Mouse (Mus musculus): ENCODE results near the gene Pros1. TPM values are rescaled to one million over a fixed set of nuclear protein-coding genes. Genes with fewer than 3 reads are reported as not detected.
A peak's percentile ranks its signal among the peaks of the same experiment; 100 is the strongest.

The Pros1 gene
- polyA plus RNA-seq, 1 experiment from 2014 or later, result 10.1 TPM

- no peak overlapping the region for H3K27ac ChIP-seq (ENCODE audit: low read depth, low read length)
- no peak overlapping the region for H3K9ac ChIP-seq (ENCODE audit: low read depth, low read length)
- no peak overlapping the region for H3K4me3 ChIP-seq (ENCODE audit: low read length)
- H3K4me2 ChIP-seq (ENCODE audit: low read length), result no peak overlapping the region
- H3K36me3 ChIP-seq (ENCODE audit: control insufficient read depth, insufficient read depth, low read length), result no peaks in the 10 kb centered on the region
- no peak for ATAC-seq
- no peaks in the 10 kb centered on the region for H3K4me1 ChIP-seq (ENCODE audit: control insufficient read depth, insufficient read depth, low read depth, low read length)
- no peaks in the 10 kb centered on the region for H3K27me3 ChIP-seq (replicated peaks; ENCODE audit: control insufficient read depth, insufficient read depth, low read length)
- H3K9me3 ChIP-seq (ENCODE audit: control insufficient read depth, low read length), result no peaks in the 10 kb centered on the region
- WGBS, result 86% methylated on average over 2 of the region's 2 CpGs
Observed at GRCm38 (mm10) chr16:62832027-62832426, 22.1 kb upstream of the Pros1 start.

GRCm38 (mm10) chr16:62832481-62832880 is 21.6 kb upstream of the Pros1 start:
- WGBS, result 15% methylated on average over 4 of the region's 4 CpGs
- H3K36me3 ChIP-seq (ENCODE audit: control insufficient read depth, insufficient read depth, low read length), result no peaks in the 10 kb centered on the region
- no peak overlapping the region for H3K27ac ChIP-seq (ENCODE audit: low read depth, low read length)
- no peaks in the 10 kb centered on the region for H3K9me3 ChIP-seq (ENCODE audit: control insufficient read depth, low read length)
- no peaks in the 10 kb centered on the region for H3K27me3 ChIP-seq (replicated peaks; ENCODE audit: control insufficient read depth, insufficient read depth, low read length)
- no peak overlapping the region for H3K4me2 ChIP-seq (ENCODE audit: low read length)
- no peak overlapping the region for H3K4me3 ChIP-seq (ENCODE audit: low read length)
- H3K9ac ChIP-seq (ENCODE audit: low read depth, low read length), result no peak overlapping the region
- peak; percentile 56; the same call in 1 of the 2 replicates for ATAC-seq
- H3K4me1 ChIP-seq (ENCODE audit: control insufficient read depth, insufficient read depth, low read depth, low read length), result no peaks in the 10 kb centered on the region

- Histone ChIP-seq H3K27me3 (replicated peaks; ENCODE audit: control insufficient read depth, insufficient read depth, low read length) (no peaks in the 10 kb centered on the region), H3K4me3 (ENCODE audit: low read length) (no peak overlapping the region), H3K9ac (ENCODE audit: low read depth, low read length) (no peak overlapping the region), H3K9me3 (ENCODE audit: control insufficient read depth, low read length) (no peaks in the 10 kb centered on the region), H3K4me2 (ENCODE audit: low read length) (no peak overlapping the region), H3K27ac (ENCODE audit: low read depth, low read length) (no peak overlapping the region), H3K36me3 (ENCODE audit: control insufficient read depth, insufficient read depth, low read length) (no peaks in the 10 kb centered on the region), H3K4me1 (ENCODE audit: control insufficient read depth, insufficient read depth, low read depth, low read length) (no peaks in the 10 kb centered on the region)
- 55% methylated on average over 3 of the region's 3 CpGs for WGBS
- no peak for ATAC-seq
Observed at GRCm38 (mm10) chr16:62834016-62834735, 19.9 kb upstream of the Pros1 start.

- H3K9ac ChIP-seq (ENCODE audit: low read depth, low read length), result no peak overlapping the region
- H3K4me1 ChIP-seq (ENCODE audit: control insufficient read depth, insufficient read depth, low read depth, low read length), result peaks cover 11% of the 10 kb centered on the region
- no peaks in the 10 kb centered on the region for H3K36me3 ChIP-seq (ENCODE audit: control insufficient read depth, insufficient read depth, low read length)
- 89% methylated on average over 6 of the region's 6 CpGs for WGBS
- peak overlapping the region; percentile 70 for H3K4me2 ChIP-seq (ENCODE audit: low read length)
- no peak overlapping the region for H3K27ac ChIP-seq (ENCODE audit: low read depth, low read length)
- ATAC-seq, result no peak
- no peaks in the 10 kb centered on the region for H3K27me3 ChIP-seq (replicated peaks; ENCODE audit: control insufficient read depth, insufficient read depth, low read length)
- no peak overlapping the region; the same call in 1 of the 2 replicates for H3K4me3 ChIP-seq (ENCODE audit: low read length)
- H3K9me3 ChIP-seq (ENCODE audit: control insufficient read depth, low read length), result no peaks in the 10 kb centered on the region
Observed at GRCm38 (mm10) chr16:62845341-62845740, 8.8 kb upstream of the Pros1 start.

GRCm38 (mm10) chr16:62846498-62847312 is 7.4 kb upstream of the Pros1 start, which contains the start of gene Arl13b:
Gene Arl13b, minus strand, starts transcription at chr16:62847040.
- no peaks in the 10 kb centered on the region for H3K36me3 ChIP-seq (ENCODE audit: control insufficient read depth, insufficient read depth, low read length)
- H3K4me1 ChIP-seq (ENCODE audit: control insufficient read depth, insufficient read depth, low read depth, low read length), result peaks cover 11% of the 10 kb centered on the region
- H3K27ac ChIP-seq (ENCODE audit: low read depth, low read length), result peak within 1 kb of the TSS; percentile 63
- H3K9ac ChIP-seq (ENCODE audit: low read depth, low read length), result peak within 1 kb of the TSS; percentile 80
- no peaks in the 10 kb centered on the region for H3K9me3 ChIP-seq (ENCODE audit: control insufficient read depth, low read length)
- H3K4me3 ChIP-seq (ENCODE audit: low read length), result peak within 1 kb of the TSS; percentile 79
- H3K4me2 ChIP-seq (ENCODE audit: low read length), result peak within 1 kb of the TSS; percentile 70
- under 1% methylated on average over 40 of the region's 52 CpGs for WGBS
- H3K27me3 ChIP-seq (replicated peaks; ENCODE audit: control insufficient read depth, insufficient read depth, low read length), result no peaks in the 10 kb centered on the region
- peak; percentile 100 for ATAC-seq

- no peaks in the 10 kb centered on the region for H3K27me3 ChIP-seq (replicated peaks; ENCODE audit: control insufficient read depth, insufficient read depth, low read length)
Observed at GRCm38 (mm10) chr16:62852464-62853252, 1.4 kb upstream of the Pros1 start.

GRCm38 (mm10) chr16:62853611-62854126 is 438 bp upstream of the Pros1 start:
- WGBS, result 15% methylated on average over 3 of the region's 3 CpGs
- Histone ChIP-seq H3K9me3 (ENCODE audit: control insufficient read depth, low read length) (no peaks in the 10 kb centered on the region), H3K27me3 (replicated peaks; ENCODE audit: control insufficient read depth, insufficient read depth, low read length) (no peaks in the 10 kb centered on the region), H3K4me3 (ENCODE audit: low read length) (peak overlapping the region; percentile 69), H3K4me2 (ENCODE audit: low read length) (peak overlapping the region; percentile 95), H3K36me3 (ENCODE audit: control insufficient read depth, insufficient read depth, low read length) (no peaks in the 10 kb centered on the region), H3K4me1 (ENCODE audit: control insufficient read depth, insufficient read depth, low read depth, low read length) (no peaks in the 10 kb centered on the region), H3K27ac (ENCODE audit: low read depth, low read length) (no peak overlapping the region), H3K9ac (ENCODE audit: low read depth, low read length) (peak overlapping the region; percentile 82)
- ATAC-seq, result peak; percentile 48; the same call in 1 of the 2 replicates

More at GRCm38 (mm10) chr16:62852464-62853252, 1.4 kb upstream of the Pros1 start:
- Histone ChIP-seq H3K27ac (ENCODE audit: low read depth, low read length) (no peak overlapping the region), H3K9me3 (ENCODE audit: control insufficient read depth, low read length) (no peaks in the 10 kb centered on the region), H3K36me3 (ENCODE audit: control insufficient read depth, insufficient read depth, low read length) (no peaks in the 10 kb centered on the region), H3K4me3 (ENCODE audit: low read length) (no peak overlapping the region), H3K4me2 (ENCODE audit: low read length) (no peak overlapping the region), H3K9ac (ENCODE audit: low read depth, low read length) (no peak overlapping the region), H3K4me1 (ENCODE audit: control insufficient read depth, insufficient read depth, low read depth, low read length) (no peaks in the 10 kb centered on the region)
- no peak for ATAC-seq
- 77% methylated on average over 3 of the region's 3 CpGs for WGBS

GRCm38 (mm10) chr16:62855385-62855784 is 1.3 kb downstream of the Pros1 start:
- no peak overlapping the region for H3K4me2 ChIP-seq (ENCODE audit: low read length)
- no peak overlapping the region for H3K4me3 ChIP-seq (ENCODE audit: low read length)
- H3K4me1 ChIP-seq (ENCODE audit: control insufficient read depth, insufficient read depth, low read depth, low read length), result no peaks in the 10 kb centered on the region
- no peak overlapping the region for H3K9ac ChIP-seq (ENCODE audit: low read depth, low read length)
- no peaks in the 10 kb centered on the region for H3K9me3 ChIP-seq (ENCODE audit: control insufficient read depth, low read length)
- no peak overlapping the region for H3K27ac ChIP-seq (ENCODE audit: low read depth, low read length)
- WGBS, result 70% methylated on average over 6 of the region's 6 CpGs
- H3K27me3 ChIP-seq (replicated peaks; ENCODE audit: control insufficient read depth, insufficient read depth, low read length), result no peaks in the 10 kb centered on the region
- no peaks in the 10 kb centered on the region for H3K36me3 ChIP-seq (ENCODE audit: control insufficient read depth, insufficient read depth, low read length)
- ATAC-seq, result no peak

All from hindbrain, embryonic 16.5 days (tissue).